Mouse (Mus musculus) urinary bladder, adult 2 months (tissue): ENCODE data around the gene Tmem33. TPM values are rescaled to one million over a fixed set of nuclear protein-coding genes. Genes with fewer than 3 reads are reported as not detected.

Experiments used
- DNase-seq: peaks from one replicate; pipeline ENCODE4 v3.0.0; 2022; ENCODE audit warnings: low spot score
- polyA plus RNA-seq: library from polyadenylated mRNA; depleted of rRNA; stranded (reverse); fragments of >200 nt; gene quantifications from 2 replicates; pipeline ENCODE4 v1.2.3, GENCODE M21; 2012; rRNA removed

Tmem33 gene
- polyA plus RNA-seq, 1 experiment = 69.0 TPM

GRCm38 (mm10) chr5:67324032-67324431 is 63.7 kb downstream of the Tmem33 start:
- no peak for DNase-seq

- no peak for DNase-seq
Measured at GRCm38 (mm10) chr5:67340811-67341210, 80.4 kb downstream of the Tmem33 start.

Other genes starting within 250 kb of the Tmem33 start
- 0.30 and 0.41 TPM in 2 replicates for gene Phox2b, start 161.3 kb upstream of the Tmem33 start, polyA plus RNA-seq
- gene Slc30a9, start 46.4 kb downstream of the Tmem33 start, polyA plus RNA-seq = 46.8 and 49.0 TPM in 2 replicates
- gene Bend4, start 167.7 kb downstream of the Tmem33 start, polyA plus RNA-seq = 1.7 and 1.9 TPM in 2 replicates